Mouse (Mus musculus) embryonic fibroblast, embryonic 13.5 days (primary cell): ENCODE data around the gene Znrf3. TPM values are rescaled to one million over a fixed set of nuclear protein-coding genes. Genes with fewer than 3 reads are reported as not detected.

ENCODE experiments used
- H3K27ac ChIP-seq: 2 replicates; pipeline ENCODE4 v1.5.1; 2012; ENCODE audit warnings: low read length, control low read depth, inconsistent platforms; ENCODE audit not compliant: insufficient read depth
- H3K4me1 ChIP-seq: 2 replicates; pipeline ENCODE4 v1.6.1; 2011; ENCODE audit warnings: low read length; ENCODE audit not compliant: control insufficient read depth, insufficient read depth
- H3K4me3 ChIP-seq: 2 replicates; pipeline ENCODE4 v1.5.1; 2011; ENCODE audit warnings: mild to moderate bottlenecking, control low read depth, low read length; ENCODE audit not compliant: insufficient read depth
- CTCF ChIP-seq: IDR thresholded peaks from 2 replicates; pipeline ENCODE4 v1.5.1; 2011; ENCODE audit warnings: mild to moderate bottlenecking, control low read depth, low read length, moderate library complexity, borderline replicate concordance; ENCODE audit not compliant: insufficient read depth
- POLR2A ChIP-seq: IDR thresholded peaks from 2 replicates; pipeline ENCODE4 v1.6.1; 2011; ENCODE audit warnings: low read depth, mild to moderate bottlenecking, control low read depth, low read length, moderate library complexity
- polyA plus RNA-seq: library from polyadenylated mRNA; stranded (reverse); fragments of >200 nt; gene quantifications from 2 replicates; pipeline ENCODE4 v1.2.4, GENCODE M21; 2011; ENCODE audit warnings: low read depth; ENCODE audit not compliant: missing spikeins, insufficient read length

Znrf3 gene
- polyA plus RNA-seq, 1 experiment, result 6.7 TPM

- TF ChIP-seq CTCF (no peak), POLR2A (no peak)
- Histone ChIP-seq H3K4me1 (peaks cover 3% of the 10 kb centered on the region; the same call in 1 of the 2 replicates), H3K4me3 (no peak overlapping the region), H3K27ac (no peak overlapping the region)
Measured at GRCm38 (mm10) chr11:5437646-5438045, 7.0 kb downstream of the Znrf3 start.

GRCm38 (mm10) chr11:5436988-5437387, 7.7 kb downstream of the Znrf3 start:
- H3K4me3 ChIP-seq, result no peak overlapping the region
- TF ChIP-seq POLR2A, result no peak
- peaks cover 3% of the 10 kb centered on the region; the same call in 1 of the 2 replicates for H3K4me1 ChIP-seq
- H3K27ac ChIP-seq, result no peak overlapping the region

GRCm38 (mm10) chr11:5435493-5435892, 9.2 kb downstream of the Znrf3 start:
- Histone ChIP-seq H3K4me1 (peaks cover 3% of the 10 kb centered on the region; the same call in 1 of the 2 replicates), H3K27ac (no peak overlapping the region), H3K4me3 (no peak overlapping the region)
- TF ChIP-seq POLR2A (no peak), CTCF (no peak)

- peaks cover 3% of the 10 kb centered on the region; the same call in 1 of the 2 replicates for H3K4me1 ChIP-seq
- no peak overlapping the region for H3K27ac ChIP-seq
- no peak for TF ChIP-seq CTCF
- TF ChIP-seq POLR2A, result no peak
- no peak overlapping the region for H3K4me3 ChIP-seq
Measured at GRCm38 (mm10) chr11:5432330-5432729, 12.3 kb downstream of the Znrf3 start.

- H3K4me3 ChIP-seq, result no peak overlapping the region
Measured at GRCm38 (mm10) chr11:5430863-5431262, 13.8 kb downstream of the Znrf3 start.

GRCm38 (mm10) chr11:5429396-5430190, 15.1 kb downstream of the Znrf3 start:
- H3K4me3 ChIP-seq, result no peak overlapping the region
- no peak overlapping the region for H3K27ac ChIP-seq
- peaks cover 3% of the 10 kb centered on the region; the same call in 1 of the 2 replicates for H3K4me1 ChIP-seq
- TF ChIP-seq CTCF (no peak), POLR2A (no peak)

More at GRCm38 (mm10) chr11:5430863-5431262, 13.8 kb downstream of the Znrf3 start:
- H3K4me1 ChIP-seq, result peaks cover 3% of the 10 kb centered on the region; the same call in 1 of the 2 replicates
- H3K27ac ChIP-seq, result no peak overlapping the region
- no peak for TF ChIP-seq CTCF
- TF ChIP-seq POLR2A, result no peak

GRCm38 (mm10) chr11:5427251-5427650, 17.4 kb downstream of the Znrf3 start:
- no peaks in the 10 kb centered on the region for H3K4me1 ChIP-seq
- TF ChIP-seq POLR2A, result no peak
- TF ChIP-seq CTCF, result no peak
- no peak overlapping the region for H3K27ac ChIP-seq
- no peak overlapping the region for H3K4me3 ChIP-seq

GRCm38 (mm10) chr11:5426317-5426716, 18.3 kb downstream of the Znrf3 start:
- no peaks in the 10 kb centered on the region for H3K4me1 ChIP-seq
- TF ChIP-seq CTCF (no peak), POLR2A (no peak)
- H3K27ac ChIP-seq, result no peak overlapping the region
- H3K4me3 ChIP-seq, result no peak overlapping the region

- Histone ChIP-seq H3K4me3 (no peak overlapping the region), H3K4me1 (no peaks in the 10 kb centered on the region), H3K27ac (no peak overlapping the region)
- TF ChIP-seq POLR2A (no peak), CTCF (no peak)
Measured at GRCm38 (mm10) chr11:5425106-5425505, 19.5 kb downstream of the Znrf3 start.

- H3K4me1 ChIP-seq, result no peaks in the 10 kb centered on the region
- H3K4me3 ChIP-seq, result no peak overlapping the region
- TF ChIP-seq POLR2A (no peak), CTCF (no peak)
- H3K27ac ChIP-seq, result no peak overlapping the region
Measured at GRCm38 (mm10) chr11:5424185-5424584, 20.5 kb downstream of the Znrf3 start.
